Mouse (Mus musculus) neural tube, embryonic 10.5 days (tissue): ENCODE results near the gene Bend3.
A peak's percentile ranks its signal among the peaks of the same experiment; 100 is the strongest.

Experiments
- DNase-seq: peaks from one replicate; pipeline ENCODE4 v3.0.0-alpha.2; 2017; ENCODE audit warnings: low spot score; ENCODE audit errors: extremely low spot score

The Bend3 gene

DNA sequence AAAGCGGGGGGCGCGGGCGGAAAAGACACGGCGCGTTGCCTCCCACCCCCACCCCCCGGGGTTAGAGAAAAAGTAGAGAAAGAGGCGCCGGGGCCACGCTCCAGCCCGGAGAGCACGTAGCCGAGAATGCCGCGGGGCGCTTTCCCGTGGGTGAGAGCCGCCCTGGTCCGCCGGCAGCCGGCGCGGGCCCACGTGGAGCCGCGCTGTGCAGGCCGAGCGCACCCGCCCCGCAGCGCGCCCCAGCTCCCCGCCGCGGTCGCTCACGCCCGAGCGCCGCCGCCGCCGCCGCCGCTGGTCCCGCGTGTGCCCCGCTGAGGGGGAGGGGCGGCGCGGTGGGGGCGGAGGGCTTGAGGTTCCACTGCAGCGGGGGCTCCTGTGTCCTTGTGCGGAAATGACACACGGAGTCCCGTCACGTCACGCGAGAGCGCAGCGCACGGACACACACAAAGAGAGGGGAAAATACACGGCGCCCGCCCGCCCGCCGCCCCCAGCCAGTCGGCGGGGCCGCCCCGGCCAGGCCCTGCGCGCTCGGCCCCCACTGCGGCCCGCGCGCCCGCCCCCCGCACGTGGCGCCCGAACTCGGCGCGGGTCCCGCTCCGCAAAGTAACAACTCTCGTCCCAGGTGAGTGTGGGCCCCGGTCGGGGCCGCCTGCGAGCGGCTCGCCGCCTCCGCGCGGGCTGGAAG lies at the start of gene Bend3:
Bend3 (plus strand) TSS at position 81 of the 685 bp plus-strand sequence.
- no peak for DNase-seq

DNA sequence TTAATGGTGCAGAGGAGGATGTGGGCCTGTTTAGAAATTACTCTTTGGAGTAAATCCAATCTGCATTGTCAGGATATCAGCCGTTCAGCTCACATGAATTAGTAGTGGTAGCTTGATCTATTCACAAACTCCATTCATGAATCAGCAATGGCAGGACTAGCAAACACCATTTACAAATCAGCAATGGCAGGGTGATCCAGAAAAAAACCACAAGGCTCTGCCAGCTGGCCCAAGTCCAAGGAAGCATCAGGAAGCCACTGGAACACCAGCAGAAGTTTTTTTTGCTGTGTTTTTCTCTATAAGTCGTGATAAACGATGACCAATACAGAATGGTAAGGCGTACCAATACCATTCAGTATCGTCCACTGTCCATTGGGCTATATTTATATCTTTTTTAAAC lies 48.0 kb upstream of the Bend3 start:
- DNase-seq = no peak

- DNase-seq = no peak
Observed at GRCm38 (mm10) chr10:43434326-43434725, 44.3 kb upstream of the Bend3 start.

- DNase-seq = no peak
Observed at GRCm38 (mm10) chr10:43435757-43436156, 42.9 kb upstream of the Bend3 start.

DNA sequence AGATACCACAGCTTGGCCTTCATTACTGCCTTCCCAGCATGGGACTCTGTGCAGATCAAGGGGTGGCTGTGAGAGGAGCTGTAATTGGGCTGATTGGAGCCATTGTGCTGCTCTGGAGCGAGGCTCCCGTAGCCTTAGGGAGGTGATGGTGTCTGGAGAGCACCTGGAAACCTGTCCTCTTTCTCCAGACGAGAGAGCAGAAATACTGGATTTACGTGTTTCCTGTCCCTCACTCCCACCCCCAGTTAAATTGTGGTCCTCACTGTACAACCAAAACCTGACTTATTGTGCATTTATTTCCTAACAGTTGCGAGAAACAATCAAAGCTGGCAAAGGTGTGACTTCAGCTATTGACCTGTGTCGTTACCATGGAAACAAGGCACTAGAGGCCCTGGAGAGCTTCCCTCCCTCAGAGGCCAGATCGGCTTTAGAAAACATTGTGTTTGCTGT lies 39.1 kb upstream of the Bend3 start:
- DNase-seq = peak; percentile 40

DNA sequence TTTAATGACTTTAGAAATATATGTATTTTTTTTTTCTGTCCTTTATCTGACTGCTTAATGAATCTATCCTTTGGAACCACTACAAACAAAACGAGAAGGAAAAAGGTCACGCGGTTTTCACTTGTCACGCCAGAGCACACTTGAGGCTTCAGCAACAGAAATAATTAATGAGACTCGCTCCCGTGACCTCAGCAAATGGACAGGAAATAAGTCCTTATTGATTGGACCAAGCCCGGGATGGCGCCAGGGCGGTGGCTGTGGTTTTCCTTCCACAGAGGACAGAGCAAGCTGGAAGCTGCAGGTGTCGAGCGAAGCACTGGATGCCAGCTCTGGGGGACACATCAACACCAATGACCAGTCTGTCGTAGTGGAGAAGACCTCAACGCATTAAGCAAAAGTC lies 38.6 kb upstream of the Bend3 start:
- DNase-seq = peak; percentile 40

DNA sequence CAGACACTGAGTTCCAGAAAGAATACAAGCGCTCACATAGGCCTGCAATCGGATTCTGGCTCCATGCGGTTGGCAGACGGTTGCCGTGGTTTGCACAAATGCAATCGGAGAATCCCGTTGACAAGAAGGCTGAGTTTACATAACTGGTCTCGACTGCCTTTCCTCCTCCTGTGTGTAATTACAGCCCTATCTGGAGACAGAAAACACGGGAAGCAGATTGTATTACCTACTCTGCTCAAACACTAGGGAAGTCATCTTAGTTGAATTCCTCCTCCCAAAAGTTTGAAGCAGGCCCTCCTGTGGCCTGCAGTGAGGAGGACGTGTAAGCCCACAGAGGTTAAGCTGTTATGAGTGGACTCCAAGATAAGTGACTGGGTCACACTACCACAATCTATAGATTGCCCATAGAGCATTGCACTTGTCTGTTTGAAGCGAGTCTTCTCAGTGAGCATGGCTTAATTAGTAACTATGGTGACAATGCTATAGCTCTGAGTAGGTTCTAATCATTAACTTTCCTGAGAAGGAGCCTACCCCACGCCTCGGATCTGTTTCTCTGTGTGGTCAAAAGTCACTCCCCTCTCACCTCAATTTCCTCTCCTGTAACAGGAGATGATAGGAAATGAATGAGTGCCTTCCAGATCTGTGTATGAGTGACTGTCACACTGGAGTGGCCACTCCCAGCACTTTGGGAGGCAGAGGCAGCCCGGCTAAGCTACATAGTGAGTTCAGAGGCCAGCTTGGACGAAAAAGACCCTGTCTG lies 37.5 kb upstream of the Bend3 start:
- no peak for DNase-seq

- no peak for DNase-seq
Observed at GRCm38 (mm10) chr10:43448656-43449055, 30.0 kb upstream of the Bend3 start.

- peak; percentile 71 for DNase-seq
Observed at GRCm38 (mm10) chr10:43451848-43452662, 26.6 kb upstream of the Bend3 start.

GRCm38 (mm10) chr10:43452663-43452996 lies 26.0 kb upstream of the Bend3 start:
- DNase-seq = no peak

DNA sequence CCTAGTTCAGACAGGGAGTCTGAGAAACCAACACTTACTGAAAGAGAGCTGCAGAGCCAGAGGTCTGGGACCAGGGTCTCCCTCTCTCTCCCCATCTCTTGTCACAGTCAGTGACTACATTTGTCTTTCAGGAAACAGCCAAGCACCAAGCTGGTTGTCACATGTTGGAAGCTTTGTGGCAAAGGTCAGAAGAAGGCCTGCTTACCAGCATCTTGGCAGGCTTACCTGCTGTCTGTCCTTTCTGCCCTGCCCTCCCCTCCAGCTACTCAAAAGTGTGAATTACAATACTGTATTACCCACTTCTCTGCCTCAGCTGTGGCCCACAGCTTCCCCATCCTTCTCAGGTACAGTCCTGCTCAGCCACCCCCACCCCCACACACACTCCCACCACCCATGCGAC lies 24.4 kb upstream of the Bend3 start:
- no peak for DNase-seq

DNA sequence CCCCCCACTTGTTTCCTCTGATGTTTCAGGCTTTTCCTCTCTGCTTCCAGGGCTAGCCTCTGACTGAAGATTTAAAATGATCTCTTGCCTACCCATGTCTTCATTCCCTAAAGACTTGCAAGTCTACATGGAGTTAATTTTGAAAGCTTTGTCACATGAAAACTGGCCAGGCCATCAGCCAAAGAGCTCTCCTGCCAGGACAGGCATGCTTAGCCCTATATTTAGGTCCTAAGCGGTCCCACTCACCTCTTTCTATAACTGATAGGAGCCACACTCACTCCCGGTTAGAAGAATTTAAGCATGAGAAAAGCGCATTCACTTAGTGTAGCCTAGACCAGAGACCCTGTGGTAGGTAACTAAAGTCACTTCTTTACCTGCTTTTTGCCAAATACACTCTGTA lies 24.0 kb upstream of the Bend3 start:
- DNase-seq = no peak

DNA sequence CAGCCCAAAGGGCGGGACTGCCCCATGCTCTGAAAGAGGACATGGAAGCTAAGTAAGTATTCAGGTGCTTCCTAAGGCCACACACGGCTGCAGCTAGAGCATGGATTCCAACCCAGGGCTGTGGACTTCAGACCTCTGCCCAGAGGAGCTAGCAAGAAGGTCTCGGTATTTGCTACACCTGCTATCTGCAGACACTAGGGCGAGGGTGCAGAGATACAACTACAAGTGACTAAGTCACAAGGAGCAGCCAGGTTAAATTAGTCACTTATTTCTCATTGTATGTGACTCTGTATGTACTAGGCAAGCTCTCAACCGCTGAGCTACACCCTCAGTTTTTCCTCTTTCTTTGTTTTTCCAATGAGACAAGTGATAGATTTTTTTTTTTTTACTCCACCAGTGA lies 15.8 kb upstream of the Bend3 start:
- DNase-seq = no peak

GRCm38 (mm10) chr10:43463227-43463626 lies 15.4 kb upstream of the Bend3 start:
- no peak for DNase-seq

GRCm38 (mm10) chr10:43466223-43466622 lies 12.4 kb upstream of the Bend3 start:
- DNase-seq = no peak

- no peak for DNase-seq
Observed at GRCm38 (mm10) chr10:43467659-43468058, 11.0 kb upstream of the Bend3 start.

DNA sequence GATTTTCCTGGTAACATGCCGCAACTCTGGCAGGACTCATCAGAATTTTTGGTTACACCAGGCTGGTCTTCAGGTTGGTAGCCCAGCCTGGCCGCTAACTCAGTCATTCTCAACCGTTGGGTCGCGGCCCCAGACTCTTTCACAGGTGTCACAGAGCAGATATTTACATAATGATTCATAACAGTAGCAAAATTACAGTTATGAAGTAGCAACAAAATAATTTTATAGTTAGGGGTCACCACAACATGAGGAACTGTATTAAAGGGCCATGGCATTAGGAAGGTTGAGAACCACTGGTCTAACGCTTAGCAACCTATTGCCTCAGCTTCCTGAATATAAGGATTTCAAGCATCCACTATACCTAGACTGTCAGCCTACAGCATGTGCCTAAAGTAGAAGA lies 10.3 kb upstream of the Bend3 start:
- no peak for DNase-seq

DNA sequence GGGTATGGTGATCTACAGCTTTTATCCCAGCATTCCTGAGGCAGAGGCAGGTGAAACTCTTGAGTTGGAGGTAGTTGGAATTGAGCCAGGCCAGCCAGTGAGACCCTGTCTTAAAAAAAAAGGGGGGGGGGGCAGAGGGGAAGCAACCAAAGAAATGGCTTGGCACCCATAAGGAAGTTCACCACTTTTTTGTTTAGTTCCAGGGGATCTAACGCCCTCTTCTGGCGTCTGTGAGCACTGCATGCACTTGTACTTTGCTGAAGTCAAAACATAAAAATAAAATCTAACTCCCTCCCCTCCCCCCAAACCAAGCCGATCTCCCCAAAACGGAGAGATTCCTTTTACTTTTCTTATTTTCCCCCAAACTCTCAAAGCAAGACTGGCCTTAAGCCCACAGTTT lies 3.3 kb upstream of the Bend3 start:
- DNase-seq = no peak

- DNase-seq = no peak
Observed at GRCm38 (mm10) chr10:43477459-43477858, 1.2 kb upstream of the Bend3 start.

DNA sequence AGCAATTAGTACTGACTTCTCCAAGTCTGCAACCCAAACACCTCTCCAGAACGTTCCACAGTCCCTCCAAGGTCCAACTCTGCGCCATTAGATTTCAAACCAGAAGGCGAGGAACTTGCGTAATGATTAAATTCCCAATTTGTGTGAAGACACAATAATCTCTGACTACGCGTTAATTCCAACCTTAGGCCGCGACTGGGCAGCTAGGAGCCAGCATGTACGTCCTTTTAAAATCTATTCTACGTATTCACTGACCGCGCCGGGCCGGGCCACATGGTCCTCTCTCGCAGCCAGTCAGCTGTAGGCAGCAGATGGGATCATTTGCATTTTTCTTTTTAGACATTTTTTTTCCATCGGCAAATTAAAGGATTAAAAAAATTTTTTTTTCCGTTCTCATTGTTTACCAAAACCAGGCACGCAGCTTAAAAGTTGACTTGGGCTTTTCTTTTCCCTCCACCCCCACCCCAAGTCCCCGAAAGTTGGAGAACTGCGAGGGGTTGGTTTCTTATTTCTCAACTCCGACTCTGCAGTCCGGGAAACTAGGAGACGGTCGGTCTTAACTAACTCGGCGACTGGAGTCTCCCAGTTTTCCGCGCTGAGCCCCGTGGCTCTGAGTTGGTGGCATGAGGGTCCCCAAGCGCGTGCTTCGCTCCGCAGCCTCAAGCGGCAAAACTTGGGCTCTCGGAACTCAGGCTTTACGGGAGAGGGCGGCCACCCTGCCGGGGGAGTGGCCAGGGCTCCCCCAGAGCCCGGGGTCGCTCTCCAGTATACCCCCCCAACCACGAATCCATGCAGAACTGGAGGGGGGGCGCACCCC lies 558 bp upstream of the Bend3 start:
- DNase-seq = peak; percentile 74

DNA sequence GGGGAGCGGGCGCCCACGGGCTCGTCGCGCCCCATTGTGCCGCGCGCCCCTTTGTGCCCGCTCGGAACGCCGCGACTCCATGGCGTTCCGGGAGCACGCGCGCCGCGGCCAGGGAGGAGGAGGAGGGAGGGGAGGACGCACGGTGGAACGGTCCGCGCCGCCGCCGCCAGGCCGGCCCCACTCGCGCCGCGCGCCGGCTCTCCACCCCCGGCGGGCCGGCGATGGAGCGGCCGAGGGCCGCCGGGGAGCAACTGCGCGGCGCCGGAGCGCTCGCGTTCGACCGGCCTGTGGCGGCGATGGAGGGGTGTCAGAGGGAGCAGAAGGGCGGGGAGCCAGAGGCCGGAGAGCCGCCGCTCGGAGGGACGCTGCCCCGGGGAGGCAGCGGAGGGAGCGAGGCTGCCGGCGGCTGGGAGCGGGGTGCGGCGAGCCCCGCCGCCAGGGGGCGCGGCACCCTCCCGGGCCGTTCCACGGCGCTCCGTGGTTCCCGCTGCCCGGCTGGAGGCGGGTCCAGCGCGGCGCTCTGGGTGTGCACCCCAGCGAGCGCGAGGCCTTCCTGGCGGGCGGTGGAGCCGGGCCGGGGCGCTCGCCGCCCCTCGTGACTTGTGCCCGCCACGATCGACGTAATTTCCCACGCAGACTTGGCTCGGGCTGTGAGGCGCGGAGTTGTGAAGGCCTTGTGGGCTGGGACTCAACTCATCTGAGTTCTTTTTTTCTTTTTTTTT lies 966 bp downstream of the Bend3 start:
- peak; percentile 84 for DNase-seq
